Mouse (Mus musculus): ENCODE results near the gene BC005624. TPM values are rescaled to one million over a fixed set of nuclear protein-coding genes. Genes with fewer than 3 reads are reported as not detected.

BC005624 gene
- total and polyA plus RNA-seq, 3 experiments = 30.9 to 82.1 (median 37.8) TPM

DNA sequence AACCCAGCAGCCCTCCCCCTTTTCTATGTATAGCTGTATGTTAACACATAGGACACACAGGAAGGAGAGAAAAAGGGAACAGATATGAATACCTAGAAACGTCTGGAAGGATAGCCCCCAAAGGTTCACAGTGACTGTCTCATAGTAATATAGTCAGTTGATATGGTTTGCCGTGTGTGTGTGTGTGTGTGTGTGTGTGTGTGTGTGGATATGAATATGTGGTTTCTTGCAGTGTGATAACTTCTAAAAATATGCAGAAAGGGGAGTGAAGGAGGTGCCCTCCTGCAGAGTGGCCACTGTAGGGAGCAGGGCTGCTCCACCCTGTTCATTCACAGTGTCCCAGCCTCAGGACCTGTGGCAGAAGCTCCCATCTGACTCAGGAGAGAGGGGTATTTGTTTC lies 23.5 kb upstream of the BC005624 start:
- Histone ChIP-seq H3K4me1 (ENCODE audit: insufficient read depth, low read depth, low read length) (peaks cover 74% of the 10 kb centered on the region), H3K27me3 (ENCODE audit: insufficient read depth, low read length) (no peaks in the 10 kb centered on the region), H3K36me3 (replicated peaks) (peaks cover 68% of the 10 kb centered on the region), H3K4me3 (ENCODE audit: low read depth, low read length) (peak overlapping the region; percentile 67), H3K9me3 (replicated peaks) (no peaks in the 10 kb centered on the region)
- TF ChIP-seq CTCF (IDR thresholded peaks at IDR 0.05; ENCODE audit: low read depth, low read length) (no peak), TAL1 (conservative IDR thresholded peaks at IDR 0.05; ENCODE audit: low read depth, low read length) (no peak), GATA1 (IDR thresholded peaks at IDR 0.05; ENCODE audit: borderline replicate concordance, low read length) (no peak), GATA2 (IDR thresholded peaks at IDR 0.05; ENCODE audit: borderline replicate concordance, low read depth, low read length) (no peak), POLR2AphosphoS5 (IDR thresholded peaks at IDR 0.05; ENCODE audit: insufficient replicate concordance, low read depth, low read length) (no peak)
- DNase-seq (ENCODE audit: low spot score) (no peak), ATAC-seq (ENCODE audit: extremely low read depth, insufficient number of reproducible peaks, low FRiP score, poor library complexity, severe bottlenecking) (no peak)

DNA sequence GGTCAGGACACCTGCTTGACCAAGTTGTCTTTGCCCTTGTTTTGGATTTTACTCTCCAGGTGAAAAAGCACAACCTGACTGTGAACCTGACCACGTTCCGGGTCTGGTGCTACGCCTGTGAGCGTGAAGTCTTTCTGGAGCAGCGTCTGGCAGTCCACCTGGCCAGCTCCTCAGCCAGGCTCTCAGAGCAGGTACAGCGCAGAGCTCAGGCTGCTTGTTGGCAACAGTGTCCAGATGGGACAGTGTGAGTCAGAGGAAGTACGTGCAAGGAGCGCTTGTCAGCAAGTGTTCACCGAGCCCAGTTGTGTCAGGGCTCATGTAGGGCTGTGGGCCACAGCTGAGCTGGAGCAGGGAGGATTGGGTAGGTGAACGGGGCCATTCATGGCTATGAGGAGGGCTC lies 20.9 kb upstream of the BC005624 start:
- TF ChIP-seq TAL1 (conservative IDR thresholded peaks at IDR 0.05; ENCODE audit: low read depth, low read length) = no peak
- Histone ChIP-seq H3K9me3 (replicated peaks) (no peaks in the 10 kb centered on the region), H3K27me3 (ENCODE audit: insufficient read depth, low read length) (no peaks in the 10 kb centered on the region), H3K4me3 (ENCODE audit: low read depth, low read length) (no peak overlapping the region), H3K36me3 (replicated peaks) (peaks cover 66% of the 10 kb centered on the region), H3K4me1 (ENCODE audit: insufficient read depth, low read depth, low read length) (peaks cover 56% of the 10 kb centered on the region)
- ATAC-seq (ENCODE audit: extremely low read depth, insufficient number of reproducible peaks, low FRiP score, poor library complexity, severe bottlenecking) = no peak
- no peak for DNase-seq (ENCODE audit: low spot score)

DNA sequence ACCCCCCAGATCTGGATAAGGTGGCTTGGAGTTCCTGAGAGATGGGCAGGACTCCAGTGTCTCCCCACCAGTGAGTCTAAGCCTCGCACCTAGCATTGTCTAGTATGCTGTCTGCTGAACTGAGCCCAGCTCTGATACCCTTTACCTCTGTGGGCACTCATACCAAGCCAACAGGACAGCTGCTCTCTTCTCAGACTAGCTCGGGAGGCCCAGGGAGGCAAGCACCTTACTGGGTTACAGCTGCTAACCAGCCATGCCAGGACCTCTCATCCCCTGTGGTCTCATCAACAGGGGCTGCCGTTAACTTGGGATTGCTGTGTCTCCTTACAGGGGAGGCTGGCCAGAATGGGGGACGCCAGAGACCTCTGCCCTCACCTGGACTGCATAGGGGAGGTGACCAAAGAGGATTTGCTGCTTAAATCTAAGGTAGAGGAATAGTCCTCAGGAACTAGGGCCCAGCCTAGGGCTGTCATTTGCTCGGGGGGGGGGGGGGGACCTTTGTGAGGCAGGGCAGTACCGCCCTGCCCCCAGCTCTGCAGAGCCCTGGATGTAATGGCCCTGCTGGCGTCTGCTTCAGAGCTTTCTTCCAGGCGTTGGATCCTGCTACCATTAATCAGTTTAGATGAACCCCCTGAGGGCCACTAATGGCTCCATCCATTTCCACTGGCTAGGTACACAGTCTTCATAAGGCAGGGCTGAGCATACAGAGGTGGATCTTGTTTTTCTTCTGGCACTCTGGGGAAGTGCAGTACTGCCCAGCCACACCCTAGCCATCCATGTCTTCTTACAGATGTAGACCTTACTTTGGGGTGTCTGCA lies 16.7 kb upstream of the BC005624 start:
- Histone ChIP-seq H3K4me1 (ENCODE audit: insufficient read depth, low read depth, low read length) (peaks cover 16% of the 10 kb centered on the region), H3K27me3 (ENCODE audit: insufficient read depth, low read length) (0 out of 2 replicates have a peak, but pooled peaks cover 3% of the 10 kb centered on the region), H3K36me3 (replicated peaks) (peaks cover 46% of the 10 kb centered on the region), H3K4me3 (ENCODE audit: low read depth, low read length) (no peak overlapping the region), H3K9me3 (replicated peaks) (no peaks in the 10 kb centered on the region)
- DNase-seq (ENCODE audit: low spot score) (no peak), ATAC-seq (ENCODE audit: extremely low read depth, insufficient number of reproducible peaks, low FRiP score, poor library complexity, severe bottlenecking) (no peak)
- no peak for TF ChIP-seq POLR2AphosphoS5 (IDR thresholded peaks at IDR 0.05; ENCODE audit: insufficient replicate concordance, low read depth, low read length)
- TF ChIP-seq TAL1 (conservative IDR thresholded peaks at IDR 0.05; ENCODE audit: low read depth, low read length) = no peak
- no peak for TF ChIP-seq GATA1 (IDR thresholded peaks at IDR 0.05; ENCODE audit: borderline replicate concordance, low read length)
- TF ChIP-seq CTCF (IDR thresholded peaks at IDR 0.05; ENCODE audit: low read depth, low read length) = no peak
- TF ChIP-seq GATA2 (IDR thresholded peaks at IDR 0.05; ENCODE audit: borderline replicate concordance, low read depth, low read length) = no peak

DNA sequence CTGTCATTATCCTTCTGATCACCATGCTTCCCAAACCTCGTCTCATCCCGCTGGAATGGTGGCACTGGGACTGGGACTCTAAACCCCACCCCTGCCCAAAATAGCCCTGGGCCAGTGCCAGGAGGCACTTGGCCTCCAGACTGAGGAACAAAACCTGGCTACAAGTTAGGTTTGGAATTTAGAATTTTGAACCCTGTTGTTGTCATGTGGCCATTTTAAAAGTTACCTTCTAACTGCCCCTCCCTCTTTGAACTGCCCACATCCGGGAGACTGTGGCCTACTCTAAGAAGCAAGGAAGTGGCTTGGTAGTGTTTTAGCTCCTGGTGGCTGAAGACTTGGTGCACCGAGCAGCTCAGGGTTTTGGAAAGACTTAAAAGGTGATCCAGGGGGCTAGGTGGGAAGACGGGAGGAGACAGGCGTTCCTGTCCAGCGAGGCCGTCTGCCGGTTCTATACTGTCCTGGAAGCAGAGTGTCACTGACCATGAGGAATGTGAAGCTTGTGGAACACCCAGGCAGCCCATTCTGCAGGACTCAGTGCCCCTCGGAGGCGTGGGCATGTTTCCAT lies 13.5 kb upstream of the BC005624 start:
- 0 out of 2 replicates have a peak, but pooled peaks cover 3% of the 10 kb centered on the region for H3K27me3 ChIP-seq (ENCODE audit: insufficient read depth, low read length)
- no peak for DNase-seq (ENCODE audit: low spot score)
- no peak for ATAC-seq (ENCODE audit: extremely low read depth, insufficient number of reproducible peaks, low FRiP score, poor library complexity, severe bottlenecking)
- no peak for TF ChIP-seq GATA1 (IDR thresholded peaks at IDR 0.05; ENCODE audit: borderline replicate concordance, low read length)
- TF ChIP-seq GATA2 (IDR thresholded peaks at IDR 0.05; ENCODE audit: borderline replicate concordance, low read depth, low read length) = no peak
- no peak for TF ChIP-seq CTCF (IDR thresholded peaks at IDR 0.05; ENCODE audit: low read depth, low read length)
- no peak for TF ChIP-seq TAL1 (conservative IDR thresholded peaks at IDR 0.05; ENCODE audit: low read depth, low read length)
- TF ChIP-seq POLR2AphosphoS5 (IDR thresholded peaks at IDR 0.05; ENCODE audit: insufficient replicate concordance, low read depth, low read length) = no peak
- H3K4me3 ChIP-seq (ENCODE audit: low read depth, low read length) = no peak overlapping the region
- H3K9me3 ChIP-seq (replicated peaks) = no peaks in the 10 kb centered on the region
- H3K36me3 ChIP-seq (replicated peaks) = peaks cover 34% of the 10 kb centered on the region
- H3K4me1 ChIP-seq (ENCODE audit: insufficient read depth, low read depth, low read length) = peaks cover 7% of the 10 kb centered on the region; the same call in 1 of the 2 replicates

DNA sequence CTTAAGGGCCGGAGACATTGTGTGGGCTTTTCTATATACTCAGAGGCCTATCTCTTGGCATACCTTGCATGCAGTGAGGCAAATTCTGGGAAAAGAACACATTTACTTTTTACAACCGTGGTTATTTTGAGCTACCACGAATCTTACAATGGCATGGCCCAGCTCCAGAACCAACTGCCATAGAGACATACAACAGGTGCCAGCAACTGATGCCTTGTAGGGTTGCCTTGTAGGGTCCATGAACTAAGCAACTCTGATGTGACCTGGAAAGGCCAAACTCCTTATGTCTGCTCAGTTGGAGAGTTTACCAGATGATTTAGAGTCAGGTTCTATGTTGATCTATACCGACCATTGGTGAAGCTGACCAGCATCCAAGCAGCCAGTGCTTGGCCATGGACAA lies 12.9 kb upstream of the BC005624 start:
- Histone ChIP-seq H3K36me3 (replicated peaks) (peaks cover 34% of the 10 kb centered on the region), H3K27me3 (ENCODE audit: insufficient read depth, low read length) (0 out of 2 replicates have a peak, but pooled peaks cover 3% of the 10 kb centered on the region), H3K9me3 (replicated peaks) (no peaks in the 10 kb centered on the region), H3K4me3 (ENCODE audit: low read depth, low read length) (no peak overlapping the region), H3K4me1 (ENCODE audit: insufficient read depth, low read depth, low read length) (peaks cover 7% of the 10 kb centered on the region; the same call in 1 of the 2 replicates)
- ATAC-seq (ENCODE audit: extremely low read depth, insufficient number of reproducible peaks, low FRiP score, poor library complexity, severe bottlenecking) (no peak), DNase-seq (ENCODE audit: low spot score) (no peak)
- no peak for TF ChIP-seq GATA1 (IDR thresholded peaks at IDR 0.05; ENCODE audit: borderline replicate concordance, low read length)
- no peak for TF ChIP-seq TAL1 (conservative IDR thresholded peaks at IDR 0.05; ENCODE audit: low read depth, low read length)
- no peak for TF ChIP-seq CTCF (IDR thresholded peaks at IDR 0.05; ENCODE audit: low read depth, low read length)
- TF ChIP-seq GATA2 (IDR thresholded peaks at IDR 0.05; ENCODE audit: borderline replicate concordance, low read depth, low read length) = no peak
- TF ChIP-seq POLR2AphosphoS5 (IDR thresholded peaks at IDR 0.05; ENCODE audit: insufficient replicate concordance, low read depth, low read length) = no peak

DNA sequence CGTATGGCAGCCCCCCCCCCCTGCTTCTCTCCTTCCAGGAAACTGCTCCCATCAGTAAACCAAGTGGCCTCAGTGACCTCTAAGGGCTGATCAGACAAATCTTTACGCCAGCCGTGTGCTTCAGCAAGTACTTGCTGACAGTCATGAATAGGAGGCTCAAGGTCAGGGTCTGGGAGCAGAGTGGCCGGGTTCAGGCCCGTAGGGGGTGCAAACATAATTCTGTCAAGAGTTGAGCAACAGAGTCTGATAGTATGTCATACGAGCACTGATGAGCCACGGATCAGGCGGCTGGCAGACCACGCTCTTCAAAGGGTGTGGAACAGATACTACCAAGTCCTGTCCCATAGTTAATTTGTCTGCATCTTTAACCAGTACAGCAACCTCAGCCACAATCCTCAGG lies 8.2 kb upstream of the BC005624 start:
- no peak for DNase-seq (ENCODE audit: low spot score)
- Histone ChIP-seq H3K9me3 (replicated peaks) (no peaks in the 10 kb centered on the region), H3K4me3 (ENCODE audit: low read depth, low read length) (no peak overlapping the region), H3K36me3 (replicated peaks) (peaks cover 34% of the 10 kb centered on the region), H3K4me1 (ENCODE audit: insufficient read depth, low read depth, low read length) (peaks cover 11% of the 10 kb centered on the region), H3K27me3 (ENCODE audit: insufficient read depth, low read length) (no peaks in the 10 kb centered on the region)
- no peak for ATAC-seq (ENCODE audit: extremely low read depth, insufficient number of reproducible peaks, low FRiP score, poor library complexity, severe bottlenecking)
- TF ChIP-seq TAL1 (conservative IDR thresholded peaks at IDR 0.05; ENCODE audit: low read depth, low read length) (no peak), POLR2AphosphoS5 (IDR thresholded peaks at IDR 0.05; ENCODE audit: insufficient replicate concordance, low read depth, low read length) (no peak), GATA2 (IDR thresholded peaks at IDR 0.05; ENCODE audit: borderline replicate concordance, low read depth, low read length) (no peak), GATA1 (IDR thresholded peaks at IDR 0.05; ENCODE audit: borderline replicate concordance, low read length) (no peak), CTCF (IDR thresholded peaks at IDR 0.05; ENCODE audit: low read depth, low read length) (no peak)

All from G1E (cell line).